In genomic region chr19:32470570-32471263, GRCm38 (mm10) we compare ENCODE assay signal across 10 mouse cellular contexts. TPM values are rescaled to one million over a fixed set of nuclear protein-coding genes. Genes with fewer than 3 reads are reported as not detected.
DNase-seq lines count a peak whose midpoint lies in the region; ATAC-seq and TF ChIP-seq lines count a peak whose summit lies in the region.
"Had no signal": no experiment of that assay in that cellular context is flagged by ENCODE, and none has a peak within 500 bp of the region (broad histone marks: within the 10 kb centered on the region; RNA-seq: fewer than 3 reads in every experiment).

No protein-coding gene starts in this region.

- H3K9me3 ChIP-seq in hindbrain, embryonic 13.5 days, result peaks cover 5% of the 10 kb centered on the region; the same call in 1 of the 2 replicates
- H3K9me3 ChIP-seq in hindbrain, embryonic 16.5 days (ENCODE audit: control insufficient read depth, low read length), result no peaks in the 10 kb centered on the region
- H3K9me3 ChIP-seq in neural tube, embryonic 14.5 days (ENCODE audit: control insufficient read depth, low read length), result no peaks in the 10 kb centered on the region
- H3K9me3 ChIP-seq in liver, postnatal 0 days (ENCODE audit: low read length), result no peaks in the 10 kb centered on the region
- H3K9me3 ChIP-seq in stomach, postnatal 0 days (ENCODE audit: control insufficient read depth, low read length), result no peaks in the 10 kb centered on the region
- H3K9me3 ChIP-seq: stomach, embryonic 15.5 days had no signal

- no peaks in the 10 kb centered on the region for H3K27me3 ChIP-seq in hindbrain, embryonic 13.5 days
- no peaks in the 10 kb centered on the region for H3K27me3 ChIP-seq in hindbrain, embryonic 16.5 days (replicated peaks; ENCODE audit: control insufficient read depth, insufficient read depth, low read length)
- H3K27me3 ChIP-seq in neural tube, embryonic 14.5 days (ENCODE audit: control insufficient read depth, insufficient read depth, low read length), result no peaks in the 10 kb centered on the region
- no peaks in the 10 kb centered on the region for H3K27me3 ChIP-seq in liver, postnatal 0 days (ENCODE audit: insufficient read depth, low read length)
- no peaks in the 10 kb centered on the region for H3K27me3 ChIP-seq in stomach, postnatal 0 days (ENCODE audit: control insufficient read depth, insufficient read depth, low read length)
- H3K27me3 ChIP-seq: stomach, embryonic 15.5 days had no signal

- no peak for TF ChIP-seq CTCF in liver, postnatal 0 days (IDR thresholded peaks at IDR 0.05; ENCODE audit: low read depth)
- TF ChIP-seq CTCF in stomach, postnatal 0 days (IDR thresholded peaks at IDR 0.05; ENCODE audit: low read depth), result no peak

- no peaks in the 10 kb centered on the region for H3K36me3 ChIP-seq in hindbrain, embryonic 13.5 days
- no peaks in the 10 kb centered on the region for H3K36me3 ChIP-seq in hindbrain, embryonic 16.5 days (ENCODE audit: control insufficient read depth, insufficient read depth, low read length)
- H3K36me3 ChIP-seq in neural tube, embryonic 14.5 days (ENCODE audit: control insufficient read depth, insufficient read depth, low read length), result no peaks in the 10 kb centered on the region
- H3K36me3 ChIP-seq in liver, postnatal 0 days (replicated peaks; ENCODE audit: insufficient read depth, low read length), result no peaks in the 10 kb centered on the region
- no peaks in the 10 kb centered on the region for H3K36me3 ChIP-seq in stomach, postnatal 0 days (ENCODE audit: control insufficient read depth, insufficient read depth, low read length)
- H3K36me3 ChIP-seq: stomach, embryonic 15.5 days had no signal

- H3K9ac ChIP-seq in hindbrain, embryonic 13.5 days, result no peak overlapping the region
- no peak overlapping the region for H3K9ac ChIP-seq in hindbrain, embryonic 16.5 days (ENCODE audit: low read depth, low read length)
- H3K9ac ChIP-seq in neural tube, embryonic 14.5 days (replicated peaks; ENCODE audit: low read depth, low read length), result no peak overlapping the region
- no peak overlapping the region for H3K9ac ChIP-seq in liver, postnatal 0 days (replicated peaks)
- no peak overlapping the region for H3K9ac ChIP-seq in stomach, postnatal 0 days (ENCODE audit: low read length)
- H3K9ac ChIP-seq: stomach, embryonic 15.5 days had no signal

- no peak for DNase-seq in neural tube, embryonic 10.5 days (ENCODE audit: extremely low spot score, low spot score)
- no peak for DNase-seq in liver, postnatal 0 days
- DNase-seq in stomach, postnatal 0 days (ENCODE audit: low spot score), result no peak
- DNase-seq in testis, postnatal 10 days (ENCODE audit: low spot score), result no peak
- no peak for DNase-seq in layer of hippocampus, postnatal 14 days (ENCODE audit: low spot score in 2 of 2)

- H3K4me1 ChIP-seq in hindbrain, embryonic 13.5 days (replicated peaks), result no peaks in the 10 kb centered on the region
- no peaks in the 10 kb centered on the region for H3K4me1 ChIP-seq in hindbrain, embryonic 16.5 days (ENCODE audit: control insufficient read depth, insufficient read depth, low read depth, low read length)
- no peaks in the 10 kb centered on the region for H3K4me1 ChIP-seq in neural tube, embryonic 14.5 days (ENCODE audit: control insufficient read depth, insufficient read depth, low read length)
- peaks cover 14% of the 10 kb centered on the region for H3K4me1 ChIP-seq in liver, postnatal 0 days (ENCODE audit: insufficient read depth)
- H3K4me1 ChIP-seq in stomach, postnatal 0 days (replicated peaks; ENCODE audit: control insufficient read depth, insufficient read depth), result no peaks in the 10 kb centered on the region
- H3K4me1 ChIP-seq: stomach, embryonic 15.5 days had no signal

- peak; percentile 65 for ATAC-seq in hindbrain, embryonic 13.5 days (ENCODE audit: low FRiP score)
- no peak for ATAC-seq in hindbrain, embryonic 16.5 days
- ATAC-seq in neural tube, embryonic 14.5 days (ENCODE audit: low read depth), result peak; percentile 41; the same call in 1 of the 2 replicates
- no peak for ATAC-seq in liver, postnatal 0 days
- ATAC-seq in stomach, postnatal 0 days (ENCODE audit: low FRiP score, low TSS enrichment), result peak; percentile 38; the same call in 1 of the 2 replicates
- ATAC-seq: intestine, postnatal 0 days had no signal

- no peak overlapping the region for H3K27ac ChIP-seq in hindbrain, embryonic 13.5 days
- no peak overlapping the region for H3K27ac ChIP-seq in hindbrain, embryonic 16.5 days (ENCODE audit: low read depth, low read length)
- H3K27ac ChIP-seq in neural tube, embryonic 14.5 days (ENCODE audit: low read depth, low read length), result no peak overlapping the region
- H3K27ac ChIP-seq in liver, postnatal 0 days (ENCODE audit: low read depth), result no peak overlapping the region
- no peak overlapping the region for H3K27ac ChIP-seq in stomach, postnatal 0 days (replicated peaks)
- H3K27ac ChIP-seq: stomach, embryonic 15.5 days had no signal

- TF ChIP-seq EP300 in liver, postnatal 0 days (IDR thresholded peaks at IDR 0.05; ENCODE audit: low read depth), result no peak
- no peak for TF ChIP-seq EP300 in stomach, postnatal 0 days (optimal IDR thresholded peaks at IDR 0.05)

- 88% methylated on average over 13 of the region's 13 CpGs for WGBS in hindbrain, embryonic 13.5 days
- WGBS in hindbrain, embryonic 16.5 days, result 89% methylated on average over 13 of the region's 13 CpGs
- 89% methylated on average over 13 of the region's 13 CpGs for WGBS in neural tube, embryonic 14.5 days
- 75% methylated on average over 13 of the region's 13 CpGs for WGBS in liver, postnatal 0 days (ENCODE audit: insufficient replicate concordance)
- WGBS in stomach, postnatal 0 days, result 78% methylated on average over 13 of the region's 13 CpGs

- no peak overlapping the region for H3K4me2 ChIP-seq in hindbrain, embryonic 13.5 days
- H3K4me2 ChIP-seq in hindbrain, embryonic 16.5 days (ENCODE audit: low read length), result no peak overlapping the region
- H3K4me2 ChIP-seq in neural tube, embryonic 14.5 days (ENCODE audit: low read depth, low read length), result no peak overlapping the region
- peak overlapping the region; percentile 44 for H3K4me2 ChIP-seq in liver, postnatal 0 days (ENCODE audit: low read depth, low read length)
- 0 out of 2 replicates have a peak overlapping the region, but pooled peaks have one; percentile 14 for H3K4me2 ChIP-seq in stomach, postnatal 0 days (replicated peaks; ENCODE audit: low read depth)
- H3K4me2 ChIP-seq: stomach, embryonic 15.5 days had no signal

- H3K4me3 ChIP-seq in hindbrain, embryonic 13.5 days, result no peak overlapping the region
- H3K4me3 ChIP-seq in hindbrain, embryonic 16.5 days (ENCODE audit: low read length), result no peak overlapping the region
- H3K4me3 ChIP-seq in neural tube, embryonic 14.5 days (ENCODE audit: low read depth, low read length), result no peak overlapping the region
- H3K4me3 ChIP-seq in liver, postnatal 0 days (ENCODE audit: low read depth, low read length), result no peak overlapping the region
- no peak overlapping the region for H3K4me3 ChIP-seq in stomach, postnatal 0 days (ENCODE audit: low read depth, low read length)
- H3K4me3 ChIP-seq: stomach, embryonic 15.5 days had no signal

RNA-seq across cellular contexts. Expression of gene Rpl9-ps6, which starts 4.3 kb away (rescaled TPM):
- polyA plus RNA-seq in hindbrain, embryonic 13.5 days (2015; fragmentation: Nextera tagmentation; extraction: Ambion mirVana), result 72.9 and 82.1 TPM in 2 replicates
- 40.2 and 76.1 TPM in 2 replicates for polyA plus RNA-seq in hindbrain, embryonic 16.5 days (2015; fragmentation: Nextera tagmentation; extraction: Ambion mirVana)
- 53.9 and 54.2 TPM in 2 replicates for polyA plus RNA-seq in neural tube, embryonic 14.5 days (2014; fragmentation: Nextera tagmentation; extraction: Ambion mirVana)
- polyA plus RNA-seq in liver, postnatal 0 days (2015; fragmentation: Nextera tagmentation; extraction: Ambion mirVana), result 73.3 and 76.3 TPM in 2 replicates
- 120 and 138 TPM in 2 replicates for polyA plus RNA-seq in stomach, postnatal 0 days (2015; fragmentation: Nextera tagmentation; extraction: Ambion mirVana)
- total RNA-seq in layer of hippocampus, postnatal 14 days (2021), result 10 to 100 TPM; 29.4 to 31.5 TPM

RNA-seq across cellular contexts. Expression of gene Minpp1, which starts 14.9 kb away (rescaled TPM):
- polyA plus RNA-seq in hindbrain, embryonic 13.5 days (2015; fragmentation: Nextera tagmentation; extraction: Ambion mirVana), result 53.0 and 55.0 TPM in 2 replicates
- 53.9 and 54.7 TPM in 2 replicates for polyA plus RNA-seq in hindbrain, embryonic 16.5 days (2015; fragmentation: Nextera tagmentation; extraction: Ambion mirVana)
- polyA plus RNA-seq in neural tube, embryonic 14.5 days (2014; fragmentation: Nextera tagmentation; extraction: Ambion mirVana), result 60.5 and 65.6 TPM in 2 replicates
- polyA plus RNA-seq in liver, postnatal 0 days (2015; fragmentation: Nextera tagmentation; extraction: Ambion mirVana), result 63.7 and 71.9 TPM in 2 replicates
- 37.5 and 38.7 TPM in 2 replicates for polyA plus RNA-seq in stomach, postnatal 0 days (2015; fragmentation: Nextera tagmentation; extraction: Ambion mirVana)
- 10 to 100 TPM; 50.3 to 52.0 TPM for total RNA-seq in layer of hippocampus, postnatal 14 days (2021)

Comparison
In these comparisons a context has a peak if more than half of its experiments do, and no peak if none do; other contexts are left out.
1. ATAC-seq: peak in hindbrain, embryonic 13.5 days (single experiment), neural tube, embryonic 14.5 days (single experiment) and stomach, postnatal 0 days (single experiment); none in hindbrain, embryonic 16.5 days (single experiment) and liver, postnatal 0 days (single experiment).
2. H3K4me2 ChIP-seq: peak in liver, postnatal 0 days (single experiment) and stomach, postnatal 0 days (single experiment); none in hindbrain, embryonic 13.5 days (single experiment), hindbrain, embryonic 16.5 days (single experiment) and neural tube, embryonic 14.5 days (single experiment).